Mouse (Mus musculus): ENCODE data around the gene Txnrd2. TPM values are rescaled to one million over a fixed set of nuclear protein-coding genes. Genes with fewer than 3 reads are reported as not detected.

Txnrd2 gene
- polyA plus RNA-seq, 1 experiment from 2014 or later: 22.0 TPM

Other genes starting within 250 kb of the Txnrd2 start
- gene Ccdc188, start 208.5 kb upstream of the Txnrd2 start, polyA plus RNA-seq (2015; fragmentation: Nextera tagmentation; extraction: Ambion mirVana): not detected in 2 replicates
- gene Zdhhc8, start 191.2 kb upstream of the Txnrd2 start, polyA plus RNA-seq (2015; fragmentation: Nextera tagmentation; extraction: Ambion mirVana): 9.1 and 9.3 TPM in 2 replicates
- gene Trmt2a, start 177.7 kb upstream of the Txnrd2 start, polyA plus RNA-seq (2015; fragmentation: Nextera tagmentation; extraction: Ambion mirVana): 95.2 and 106 TPM in 2 replicates
- 459 and 514 TPM in 2 replicates for gene Ranbp1, start 177.7 kb upstream of the Txnrd2 start, polyA plus RNA-seq (2015; fragmentation: Nextera tagmentation; extraction: Ambion mirVana)
- gene Gm49776, start 168.1 kb upstream of the Txnrd2 start, polyA plus RNA-seq (2015; fragmentation: Nextera tagmentation; extraction: Ambion mirVana): 1.8 and 2.8 TPM in 2 replicates
- 26.6 and 28.8 TPM in 2 replicates for gene Dgcr8, start 137.1 kb upstream of the Txnrd2 start, polyA plus RNA-seq (2015; fragmentation: Nextera tagmentation; extraction: Ambion mirVana)
- 27.0 and 28.7 TPM in 2 replicates for gene Tango2, start 78.3 kb upstream of the Txnrd2 start, polyA plus RNA-seq (2015; fragmentation: Nextera tagmentation; extraction: Ambion mirVana)
- 34.0 and 36.7 TPM in 2 replicates for gene Arvcf, start 78.2 kb upstream of the Txnrd2 start, polyA plus RNA-seq (2015; fragmentation: Nextera tagmentation; extraction: Ambion mirVana)
- gene Comt, start 468 bp downstream of the Txnrd2 start, polyA plus RNA-seq (2015; fragmentation: Nextera tagmentation; extraction: Ambion mirVana): 124 and 125 TPM in 2 replicates
- 14.1 and 14.3 TPM in 2 replicates for gene Gnb1l, start 72.3 kb downstream of the Txnrd2 start, polyA plus RNA-seq (2015; fragmentation: Nextera tagmentation; extraction: Ambion mirVana)
- 4.0 and 4.5 TPM in 2 replicates for gene Rtl10, start 72.5 kb downstream of the Txnrd2 start, polyA plus RNA-seq (2015; fragmentation: Nextera tagmentation; extraction: Ambion mirVana)
- 5.5 and 6.2 TPM in 2 replicates for gene Tbx1, start 164.3 kb downstream of the Txnrd2 start, polyA plus RNA-seq (2015; fragmentation: Nextera tagmentation; extraction: Ambion mirVana)
- gene Gp1bb, start 196.0 kb downstream of the Txnrd2 start, polyA plus RNA-seq (2015; fragmentation: Nextera tagmentation; extraction: Ambion mirVana): 2.0 and 2.2 TPM in 2 replicates
- 3.6 and 4.2 TPM in 2 replicates for gene Gm49601, start 200.0 kb downstream of the Txnrd2 start, polyA plus RNA-seq (2015; fragmentation: Nextera tagmentation; extraction: Ambion mirVana)
- gene Sept5, start 203.6 kb downstream of the Txnrd2 start, polyA plus RNA-seq (2015; fragmentation: Nextera tagmentation; extraction: Ambion mirVana): 21.1 and 22.2 TPM in 2 replicates

All from lung, embryonic 16.5 days (tissue).